Mouse (Mus musculus) cortical plate, adult 2 months (tissue): ENCODE results near the gene Qser1.

Source experiments
- CTCF ChIP-seq: fragments of 200-500 bp; IDR thresholded peaks from 2 replicates; pipeline ENCODE4 v1.5.1; 2011; ENCODE audit warnings: mild to moderate bottlenecking, control low read depth, low read length; ENCODE audit not compliant: insufficient read depth; ENCODE audit errors: extremely low read depth
- POLR2A ChIP-seq: fragments of 200-500 bp; IDR thresholded peaks from 2 replicates; pipeline ENCODE4 v1.6.1; 2011; ENCODE audit warnings: mild to moderate bottlenecking, low read length, control low read depth; ENCODE audit not compliant: insufficient read depth; ENCODE audit errors: extremely low read depth

- TF ChIP-seq POLR2A (no peak), CTCF (no peak)
These were observed 100.3 kb downstream of the Qser1 start, which contains the start of gene Pin1rt1 for GRCm38 (mm10) chr2:104716279-104716678.
